Mouse (Mus musculus) small intestine, adult 2 months (tissue): ENCODE data around the gene Mlf2. TPM values are rescaled to one million over a fixed set of nuclear protein-coding genes. Genes with fewer than 3 reads are reported as not detected.
"Not testable (repeated sequence)": the region's sequence is repeated elsewhere in the genome, so short reads cannot be mapped to it uniquely, and the experiment has no call there.

ENCODE experiments used
- H3K27ac ChIP-seq: fragments of 200-500 bp; 2 replicates; pipeline ENCODE4 v1.5.1; 2012; ENCODE audit warnings: low read depth, low read length, control low read depth, inconsistent platforms; ENCODE audit not compliant: insufficient read depth
- H3K27me3 ChIP-seq: fragments of 200-500 bp; 2 replicates; pipeline ENCODE4 v1.6.1; 2012; ENCODE audit warnings: mild to moderate bottlenecking, moderate library complexity, low read length, inconsistent platforms; ENCODE audit not compliant: control insufficient read depth, insufficient read depth
- H3K36me3 ChIP-seq: fragments of 200-500 bp; 2 replicates; pipeline ENCODE4 v1.6.1; 2012; ENCODE audit warnings: mild to moderate bottlenecking, low read length, control low read depth, inconsistent platforms; ENCODE audit not compliant: control insufficient read depth, insufficient read depth
- H3K4me1 ChIP-seq: fragments of 200-500 bp; 2 replicates; pipeline ENCODE4 v1.6.1; 2012; ENCODE audit warnings: low read length, inconsistent platforms, mixed read lengths; ENCODE audit not compliant: control insufficient read depth, insufficient read depth, insufficient read length
- H3K4me3 ChIP-seq: fragments of 200-500 bp; 2 replicates; pipeline ENCODE4 v1.5.1; 2012; ENCODE audit warnings: low read depth, mild to moderate bottlenecking, control low read depth, inconsistent platforms, low read length, moderate library complexity
- CTCF ChIP-seq: fragments of 200-500 bp; IDR thresholded peaks from 2 replicates; pipeline ENCODE4 v1.5.1; 2012; ENCODE audit warnings: low read depth, mild to moderate bottlenecking, control low read depth, inconsistent platforms, low read length, moderate library complexity, mixed read lengths; ENCODE audit not compliant: insufficient replicate concordance, insufficient read length; ENCODE audit errors: extremely low read depth
- POLR2A ChIP-seq: fragments of 200-500 bp; IDR thresholded peaks from 2 replicates; pipeline ENCODE4 v1.6.1; 2012; ENCODE audit warnings: low read depth, mild to moderate bottlenecking, control low read depth, inconsistent platforms, low read length, moderate library complexity
- WGBS: fragments of 180-500 bp; shearing (Covaris S2); methylation state at CpG from one replicate; pipeline ENCODE4 v1.1.7; 2018; 5-methylcytosine and 5-hydroxymethylcytosine counted together
- polyA plus RNA-seq: library from polyadenylated mRNA; depleted of rRNA; stranded (reverse); fragments of >200 nt; gene quantifications from 2 replicates; pipeline ENCODE4 v1.2.3, GENCODE M21; 2012

Gene Mlf2
- polyA plus RNA-seq, 1 experiment = 412 TPM

DNA sequence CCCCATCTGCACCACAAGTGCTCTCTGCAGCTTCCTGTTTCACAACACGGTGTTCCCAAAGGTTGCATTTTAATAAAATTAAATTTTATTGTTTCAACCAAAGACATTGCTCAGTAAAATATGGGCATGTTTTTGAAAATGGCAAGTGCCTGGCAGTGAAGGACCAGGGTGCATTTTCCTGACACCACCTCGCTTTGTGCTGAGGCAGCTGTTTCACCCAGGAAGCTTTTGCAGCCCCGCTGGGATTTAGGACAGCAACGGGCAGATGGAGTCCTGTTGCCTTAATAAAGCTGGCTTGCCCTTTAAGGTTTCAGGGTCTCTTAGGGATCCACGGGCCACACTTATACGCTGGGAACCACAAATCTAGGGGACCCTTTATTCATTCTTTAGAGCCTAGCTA lies 40.2 kb upstream of the Mlf2 start:
- Histone ChIP-seq H3K4me1 (no peaks in the 10 kb centered on the region), H3K27me3 (no peaks in the 10 kb centered on the region), H3K4me3 (no peak overlapping the region), H3K27ac (no peak overlapping the region), H3K36me3 (no peaks in the 10 kb centered on the region)
- WGBS = 58% methylated on average over 6 of the region's 6 CpGs
- TF ChIP-seq CTCF (no peak), POLR2A (no peak)

DNA sequence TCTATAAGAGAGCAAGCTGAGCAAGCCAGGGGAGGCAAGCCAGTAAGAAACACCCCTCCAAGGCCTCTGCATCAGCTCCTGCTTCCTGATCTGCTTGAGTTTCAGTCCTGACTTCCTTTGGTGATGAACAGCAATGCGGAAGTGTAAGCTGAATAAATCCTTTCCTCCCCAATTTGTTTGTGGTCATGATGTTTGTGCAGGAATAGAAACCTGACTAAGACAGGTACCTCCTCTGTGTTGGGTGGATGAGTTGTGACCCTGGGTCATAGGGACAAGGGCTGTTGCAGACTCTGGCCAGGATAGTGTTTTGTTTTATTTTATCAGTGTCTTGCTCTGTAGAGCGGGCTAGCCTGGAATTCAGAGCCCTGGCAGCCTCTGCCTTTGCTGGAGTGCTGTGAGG lies 37.1 kb upstream of the Mlf2 start:
- not testable (repeated sequence) for H3K36me3 ChIP-seq, H3K4me3 ChIP-seq, H3K27ac ChIP-seq, H3K27me3 ChIP-seq, H3K4me1 ChIP-seq
- WGBS = 80% methylated on average over 2 of the region's 2 CpGs

DNA sequence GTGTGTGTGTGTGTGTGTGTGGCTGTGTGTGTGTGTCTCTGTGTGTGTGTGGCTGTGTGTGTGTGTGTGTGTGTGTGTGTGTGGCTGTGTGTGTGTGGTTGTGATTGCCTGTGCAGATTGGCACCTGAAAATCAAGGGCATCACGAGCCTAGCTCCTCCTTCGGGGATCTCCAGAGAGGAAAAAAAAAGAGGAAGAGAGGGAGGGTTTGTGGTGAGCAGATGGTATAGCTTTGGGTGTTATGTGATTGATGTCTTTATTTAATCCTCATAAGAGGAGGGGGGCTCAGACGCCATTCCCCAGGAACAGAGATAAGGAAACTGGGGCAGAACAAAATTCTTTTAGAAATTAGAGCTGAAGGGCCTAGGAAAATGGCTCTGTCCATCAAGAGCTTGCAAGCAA lies 32.8 kb upstream of the Mlf2 start:
- TF ChIP-seq CTCF = no peak
- no peak for TF ChIP-seq POLR2A
- H3K4me1 ChIP-seq = no peaks in the 10 kb centered on the region
- H3K27ac ChIP-seq = no peak overlapping the region
- no peaks in the 10 kb centered on the region for H3K27me3 ChIP-seq
- WGBS = 41% methylated on average over 3 of the region's 3 CpGs
- no peaks in the 10 kb centered on the region for H3K36me3 ChIP-seq
- H3K4me3 ChIP-seq = no peak overlapping the region

DNA sequence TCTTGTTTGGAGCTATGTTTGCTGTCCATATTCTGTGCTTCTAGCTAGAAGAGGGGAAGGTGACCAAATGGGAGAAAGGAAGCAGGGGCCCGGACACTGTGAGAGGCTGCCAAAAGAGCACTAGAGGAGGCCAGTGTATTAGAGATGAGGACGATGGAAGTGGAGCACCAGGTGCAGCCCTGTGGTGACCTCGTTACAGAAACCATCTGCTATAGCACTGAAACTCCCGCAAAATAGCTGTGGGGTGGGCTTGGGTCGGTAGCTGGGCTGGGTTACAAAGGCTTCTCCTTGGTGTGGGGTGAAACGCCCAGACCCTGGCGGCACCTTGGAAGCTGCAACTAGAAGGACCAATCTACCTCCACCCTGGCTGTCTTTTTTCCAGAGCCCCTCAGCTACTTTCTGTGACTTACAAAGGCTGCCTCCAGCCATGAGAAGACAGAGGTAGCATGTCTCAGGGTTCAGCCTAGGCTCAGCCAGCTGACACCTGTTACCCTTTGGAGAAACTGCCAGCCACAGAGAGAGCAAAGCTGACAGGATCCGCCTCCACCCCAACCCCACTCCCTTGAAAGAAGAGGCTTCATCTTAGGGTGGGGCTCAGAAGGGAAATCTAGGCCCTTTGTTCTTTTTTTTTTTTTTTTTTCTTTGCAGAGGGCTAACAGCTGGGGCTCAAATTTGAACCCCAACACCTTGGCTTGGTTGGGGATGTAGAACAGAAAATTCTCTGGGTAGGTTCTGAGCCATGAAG lies 31.0 kb upstream of the Mlf2 start:
- Histone ChIP-seq H3K27ac (peak overlapping the region; percentile 63; the same call in 1 of the 2 replicates), H3K4me3 (no peak overlapping the region), H3K27me3 (no peaks in the 10 kb centered on the region), H3K4me1 (0 out of 2 replicates have a peak, but pooled peaks cover 3% of the 10 kb centered on the region), H3K36me3 (no peaks in the 10 kb centered on the region)
- no peak for TF ChIP-seq POLR2A
- no peak for TF ChIP-seq CTCF
- WGBS = 63% methylated on average over 8 of the region's 8 CpGs

DNA sequence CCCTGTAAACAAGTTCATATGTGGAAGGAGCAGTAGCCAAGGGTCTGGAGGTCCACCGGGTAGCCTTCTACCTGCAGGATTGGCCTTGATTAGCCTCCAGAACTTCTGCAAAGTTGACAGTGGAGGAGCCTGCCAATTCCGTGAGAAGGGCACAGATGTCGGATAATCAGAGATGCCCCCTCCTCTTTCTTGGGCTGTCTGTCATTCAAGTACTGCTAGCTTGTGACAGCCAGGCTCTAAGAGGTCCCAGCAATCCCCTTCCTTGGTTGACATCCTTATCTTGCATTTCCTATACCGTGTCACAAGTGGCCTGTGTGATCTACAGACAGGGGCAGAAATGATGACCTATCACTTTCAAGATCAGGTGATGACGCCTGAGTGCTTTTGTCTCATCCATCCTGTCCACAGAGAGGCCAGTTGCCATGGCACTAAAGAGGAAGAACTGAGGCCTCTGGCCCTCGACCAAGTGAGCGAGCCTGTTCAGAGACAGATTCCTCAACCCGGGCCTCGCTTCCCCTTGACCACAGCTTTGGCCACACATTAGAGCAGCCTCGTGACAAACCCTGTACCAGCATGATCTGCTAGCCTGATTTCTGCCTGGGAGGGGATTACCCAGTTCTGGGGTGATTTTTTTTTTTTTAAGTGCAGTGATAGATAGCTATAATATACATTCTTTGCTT lies 30.2 kb upstream of the Mlf2 start:
- Histone ChIP-seq H3K4me1 (0 out of 2 replicates have a peak, but pooled peaks cover 3% of the 10 kb centered on the region), H3K4me3 (no peak overlapping the region), H3K27me3 (no peaks in the 10 kb centered on the region), H3K27ac (peak overlapping the region; percentile 63), H3K36me3 (no peaks in the 10 kb centered on the region)
- WGBS = 60% methylated on average over 10 of the region's 10 CpGs
- no peak for TF ChIP-seq CTCF
- TF ChIP-seq POLR2A = no peak

DNA sequence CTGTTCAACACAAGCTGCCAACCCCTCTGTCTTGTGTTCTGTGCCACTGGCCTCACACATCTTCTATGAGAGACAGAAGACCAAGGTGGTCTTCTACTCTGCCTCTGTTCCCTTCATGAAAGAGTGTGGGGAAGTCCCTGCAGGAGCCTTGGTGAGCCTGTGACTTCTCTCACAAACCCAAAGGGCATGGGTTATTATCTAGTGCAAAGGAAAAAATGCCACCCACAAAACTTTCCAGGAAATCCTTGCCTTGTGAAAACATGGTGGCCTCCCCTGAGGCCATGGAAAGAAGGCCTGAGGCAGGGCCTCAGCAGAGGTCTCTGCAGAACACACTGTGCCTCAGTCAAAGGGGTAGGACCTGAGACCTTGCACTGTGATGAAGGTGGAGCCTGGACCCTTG lies 29.3 kb upstream of the Mlf2 start:
- no peak overlapping the region for H3K4me3 ChIP-seq
- no peak for TF ChIP-seq CTCF
- no peak for TF ChIP-seq POLR2A
- H3K27ac ChIP-seq = no peak overlapping the region
- H3K36me3 ChIP-seq = no peaks in the 10 kb centered on the region
- H3K4me1 ChIP-seq = 0 out of 2 replicates have a peak, but pooled peaks cover 3% of the 10 kb centered on the region
- H3K27me3 ChIP-seq = no peaks in the 10 kb centered on the region

DNA sequence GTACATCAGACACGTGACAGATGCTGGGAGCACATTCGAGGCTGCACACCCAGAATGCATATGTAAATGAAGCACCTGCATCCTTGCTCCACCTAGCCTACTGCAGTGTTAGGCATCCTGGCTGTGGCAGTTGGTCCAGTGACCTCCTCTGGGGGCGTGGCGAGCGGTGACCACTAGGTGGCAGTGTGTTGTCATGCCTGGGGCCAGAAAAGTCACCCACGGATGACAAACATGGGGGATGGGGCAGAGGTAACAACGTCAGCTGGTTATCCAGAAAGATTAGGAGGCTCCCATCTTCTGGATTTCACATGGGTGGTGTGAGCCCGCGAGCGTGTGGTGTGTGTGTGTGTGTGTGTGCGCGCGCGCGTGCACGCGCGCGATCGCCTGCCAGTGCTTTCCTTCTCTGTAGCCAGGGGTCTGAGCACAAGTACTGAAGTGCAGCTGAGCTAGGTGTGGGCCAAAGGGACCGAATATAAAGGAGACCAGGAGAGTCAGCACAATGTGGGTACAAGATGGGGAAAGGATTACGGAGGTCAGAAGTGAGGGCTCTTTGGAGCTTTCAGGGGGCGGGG lies 27.5 kb upstream of the Mlf2 start:
- no peaks in the 10 kb centered on the region for H3K27me3 ChIP-seq
- no peaks in the 10 kb centered on the region for H3K36me3 ChIP-seq
- peak overlapping the region; percentile 99 for H3K27ac ChIP-seq
- peak overlapping the region; percentile 70 for H3K4me3 ChIP-seq
- TF ChIP-seq POLR2A = peak; percentile 32; the same call in 1 of the 2 replicates
- TF ChIP-seq CTCF = peak; percentile 96
- peaks cover 6% of the 10 kb centered on the region for H3K4me1 ChIP-seq
- under 1% methylated on average over 23 of the region's 23 CpGs for WGBS
